Mouse (Mus musculus) lung, adult 2 months (tissue): ENCODE measurements at regions not wholly inside any gene's neighbourhood (a gene's known extent, or its start where the extent isn't known, plus 50 kb on each side); places are given as distances from the start of the nearest gene placed in this dataset.

ENCODE experiments used
- DNase-seq: peaks from one replicate; pipeline ENCODE4 v3.0.0; 2022
- H3K4me1 ChIP-seq: fragments of 200-500 bp; 2 replicates; pipeline ENCODE4 v1.6.1; 2011; ENCODE audit warnings: low read length; ENCODE audit not compliant: control insufficient read depth, insufficient read depth
- H3K4me3 ChIP-seq: fragments of 200-500 bp; replicated peaks from 2 replicates; pipeline ENCODE3; 2011; ENCODE audit warnings: low read depth, mild to moderate bottlenecking, control low read depth, low read length; ENCODE audit errors: extremely low read depth
- CTCF ChIP-seq: fragments of 200-500 bp; IDR thresholded peaks from 2 replicates; pipeline ENCODE4 v1.5.1; 2011; ENCODE audit warnings: mild to moderate bottlenecking, low read length, control low read depth; ENCODE audit not compliant: insufficient read depth
- POLR2A ChIP-seq: fragments of 200-500 bp; IDR thresholded peaks from 2 replicates; pipeline ENCODE4 v1.6.1; 2011; ENCODE audit warnings: low read depth, mild to moderate bottlenecking, control low read depth, low read length, borderline replicate concordance; ENCODE audit errors: extremely low read depth
- WGBS: fragments of 180-500 bp; shearing (Covaris S2); methylation state at CpG from one replicate; pipeline ENCODE4 v1.1.7; 2018; 5-methylcytosine and 5-hydroxymethylcytosine counted together

GRCm38 (mm10) chr12:71446177-71446891 is 136.7 kb downstream of the Dact1 start:
- Histone ChIP-seq H3K4me3 (no peak overlapping the region), H3K4me1 (peaks cover 8% of the 10 kb centered on the region)
- DNase-seq: no peak
- 29% methylated on average over 8 of the region's 8 CpGs for WGBS
- TF ChIP-seq CTCF: no peak

GRCm38 (mm10) chr12:71446892-71447268 is 137.2 kb downstream of the Dact1 start:
- DNase-seq: no peak
- peaks cover 8% of the 10 kb centered on the region for H3K4me1 ChIP-seq
- WGBS: 32% methylated on average over 7 of the region's 7 CpGs
- TF ChIP-seq CTCF (no peak), POLR2A (no peak)
- no peak overlapping the region for H3K4me3 ChIP-seq

- TF ChIP-seq CTCF: no peak
- TF ChIP-seq POLR2A: no peak
- 68% methylated on average over 3 of the region's 3 CpGs for WGBS
- no peak overlapping the region for H3K4me3 ChIP-seq
- peaks cover 8% of the 10 kb centered on the region for H3K4me1 ChIP-seq
- no peak for DNase-seq
Observed at GRCm38 (mm10) chr12:71449032-71449431, 139.3 kb downstream of the Dact1 start.

GRCm38 (mm10) chr12:71450128-71450527 is 140.4 kb downstream of the Dact1 start:
- DNase-seq: no peak
- 51% methylated on average over 4 of the region's 4 CpGs for WGBS
- Histone ChIP-seq H3K4me3 (no peak overlapping the region), H3K4me1 (peaks cover 8% of the 10 kb centered on the region)
- TF ChIP-seq POLR2A (no peak), CTCF (no peak)

- TF ChIP-seq CTCF: no peak
- TF ChIP-seq POLR2A: no peak
- 63% methylated on average over 14 of the region's 14 CpGs for WGBS
Observed at GRCm38 (mm10) chr12:71450680-71451463, 141.2 kb downstream of the Dact1 start.

GRCm38 (mm10) chr12:71456900-71457299 is 147.2 kb downstream of the Dact1 start:
- no peak for DNase-seq
- TF ChIP-seq CTCF (no peak), POLR2A (no peak)
- WGBS: 63% methylated on average over 6 of the region's 6 CpGs
- no peaks in the 10 kb centered on the region for H3K4me1 ChIP-seq
- H3K4me3 ChIP-seq: no peak overlapping the region

More at GRCm38 (mm10) chr12:71450680-71451463, 141.2 kb downstream of the Dact1 start:
- Histone ChIP-seq H3K4me1 (peaks cover 4% of the 10 kb centered on the region), H3K4me3 (no peak overlapping the region)
- no peak for DNase-seq

GRCm38 (mm10) chr12:71458559-71459176 is 149.0 kb downstream of the Dact1 start:
- WGBS: 46% methylated on average over 12 of the region's 12 CpGs
- H3K4me1 ChIP-seq: no peaks in the 10 kb centered on the region
- no peak for DNase-seq
- H3K4me3 ChIP-seq: no peak overlapping the region
- TF ChIP-seq CTCF (no peak), POLR2A (no peak)

GRCm38 (mm10) chr12:71460643-71461042 is 151.0 kb downstream of the Dact1 start:
- 72% methylated on average over 6 of the region's 6 CpGs for WGBS
- TF ChIP-seq POLR2A (no peak), CTCF (no peak)
- no peaks in the 10 kb centered on the region for H3K4me1 ChIP-seq
- no peak overlapping the region for H3K4me3 ChIP-seq
- DNase-seq: no peak

GRCm38 (mm10) chr12:71467820-71468219 is 158.1 kb downstream of the Dact1 start:
- Histone ChIP-seq H3K4me3 (no peak overlapping the region), H3K4me1 (no peaks in the 10 kb centered on the region)
- no peak for DNase-seq
- whole genome bisulfite sequencing: 76% methylated on average over 7 of the region's 7 CpGs
- TF ChIP-seq POLR2A: no peak
- TF ChIP-seq CTCF: no peak

GRCm38 (mm10) chr12:71468324-71468723 is 158.6 kb downstream of the Dact1 start:
- TF ChIP-seq CTCF (no peak), POLR2A (no peak)
- WGBS: 67% methylated on average over 6 of the region's 6 CpGs
- H3K4me1 ChIP-seq: no peaks in the 10 kb centered on the region
- H3K4me3 ChIP-seq: no peak overlapping the region
- DNase-seq: no peak
